ENCODE assay signal across 8 mouse cellular contexts in the genomic region with DNA sequence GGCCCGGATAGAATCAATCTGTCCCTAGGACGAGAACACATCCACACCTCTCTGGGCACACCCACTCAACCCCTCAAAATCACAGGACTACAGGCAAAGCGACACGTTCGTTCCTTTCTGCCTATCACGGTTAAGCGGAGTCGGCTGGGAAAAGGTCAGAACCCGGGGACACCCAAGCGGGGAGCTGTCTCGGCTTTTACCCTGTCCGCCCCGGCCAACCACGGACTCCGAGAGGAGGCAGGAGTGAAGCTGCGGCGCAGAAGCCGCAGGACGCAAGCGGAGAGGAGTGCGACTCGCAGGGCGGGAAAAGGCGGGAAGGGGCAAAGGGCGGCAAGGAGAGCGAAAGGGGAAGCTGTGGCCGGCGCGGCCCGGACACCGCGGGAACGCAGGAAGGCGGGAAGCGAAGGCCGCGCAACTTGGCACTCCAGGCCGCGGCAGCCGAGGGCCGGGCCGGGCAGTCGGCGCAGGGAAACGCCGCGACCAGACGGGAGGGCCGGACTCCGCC. TPM values are rescaled to one million over a fixed set of nuclear protein-coding genes. Genes with fewer than 3 reads are reported as not detected.
DNase-seq lines count a peak whose midpoint lies in the region; ATAC-seq and TF ChIP-seq lines count a peak whose summit lies in the region.

No protein-coding gene starts in this region.

- no peak for TF ChIP-seq CTCF in heart, adult 2 months (IDR thresholded peaks at IDR 0.05)
- no peak for TF ChIP-seq CTCF in ES-Bruce4 (IDR thresholded peaks at IDR 0.05; ENCODE audit: low read depth, low read length)

- TF ChIP-seq EP300 in heart, adult 2 months (IDR thresholded peaks at IDR 0.05; ENCODE audit: insufficient read depth, low read depth, low read length) = no peak
- no peak for TF ChIP-seq EP300 in ES-Bruce4 (IDR thresholded peaks at IDR 0.05; ENCODE audit: insufficient read depth, low read depth, low read length)

- H3K4me2 ChIP-seq in embryonic facial prominence, embryonic 13.5 days = peak overlapping the region; percentile 80
- H3K4me2 ChIP-seq in stomach, embryonic 15.5 days = peak overlapping the region; percentile 68

- H3K79me2 ChIP-seq in heart, adult 2 months (replicated peaks; ENCODE audit: control insufficient read depth, insufficient read depth, low read length) = peaks cover 3% of the 10 kb centered on the region; the same call in 1 of the 2 replicates

- peak; percentile 45; the same call in 1 of the 2 replicates for ATAC-seq in embryonic facial prominence, embryonic 13.5 days (ENCODE audit: insufficient number of reproducible peaks, insufficient read depth, low FRiP score, low TSS enrichment, low read depth)
- peak; percentile 45 for ATAC-seq in stomach, embryonic 15.5 days (ENCODE audit: insufficient read depth, low FRiP score, low read depth)

- peaks cover 25% of the 10 kb centered on the region for H3K36me3 ChIP-seq in heart, adult 2 months (ENCODE audit: control insufficient read depth, insufficient read depth, low read length)
- H3K36me3 ChIP-seq in ES-Bruce4 (ENCODE audit: control insufficient read depth, insufficient read depth, low read length, poor library complexity, severe bottlenecking) = peaks cover 7% of the 10 kb centered on the region
- H3K36me3 ChIP-seq in embryonic facial prominence, embryonic 13.5 days = peaks cover 9% of the 10 kb centered on the region
- peaks cover 8% of the 10 kb centered on the region; the same call in 1 of the 2 replicates for H3K36me3 ChIP-seq in stomach, embryonic 15.5 days

- peak overlapping the region; percentile 86 for H3K9ac ChIP-seq in heart, adult 2 months (ENCODE audit: low read depth, low read length)
- H3K9ac ChIP-seq in ES-Bruce4 (ENCODE audit: low read depth, poor library complexity, severe bottlenecking) = peak overlapping the region; percentile 94
- H3K9ac ChIP-seq in embryonic facial prominence, embryonic 13.5 days = peak overlapping the region; percentile 94
- H3K9ac ChIP-seq in stomach, embryonic 15.5 days = peak overlapping the region; percentile 80

- TF ChIP-seq POLR2A in heart, adult 2 months (IDR thresholded peaks at IDR 0.05; ENCODE audit: insufficient read depth, low read depth, low read length) = no peak
- no peak for TF ChIP-seq POLR2A in ES-Bruce4 (IDR thresholded peaks at IDR 0.05; ENCODE audit: insufficient read depth, low read length)

- peaks cover 8% of the 10 kb centered on the region for H3K4me1 ChIP-seq in heart, adult 2 months (ENCODE audit: control insufficient read depth, insufficient read depth, low read length)
- no peaks in the 10 kb centered on the region for H3K4me1 ChIP-seq in ES-Bruce4 (ENCODE audit: control insufficient read depth, insufficient read depth, low read length)
- H3K4me1 ChIP-seq in embryonic facial prominence, embryonic 13.5 days = peaks cover 24% of the 10 kb centered on the region
- H3K4me1 ChIP-seq in stomach, embryonic 15.5 days = peaks cover 16% of the 10 kb centered on the region

- H3K27ac ChIP-seq in heart, adult 2 months = peak overlapping the region; percentile 95
- H3K27ac ChIP-seq in ES-Bruce4 (ENCODE audit: insufficient read depth, low read length) = no peak overlapping the region; the same call in 1 of the 2 replicates
- H3K27ac ChIP-seq in embryonic facial prominence, embryonic 13.5 days = peak overlapping the region; percentile 69
- H3K27ac ChIP-seq in stomach, embryonic 15.5 days = peak overlapping the region; percentile 77

- WGBS in heart, adult 2 months = under 1% methylated on average over 45 of the region's 50 CpGs
- under 1% methylated on average over 50 of the region's 50 CpGs for WGBS in embryonic facial prominence, embryonic 13.5 days
- under 1% methylated on average over 50 of the region's 50 CpGs for WGBS in stomach, embryonic 15.5 days

- H3K9me3 ChIP-seq in ES-Bruce4 (replicated peaks; ENCODE audit: control insufficient read depth, insufficient read depth, low read length, poor library complexity, severe bottlenecking) = no peaks in the 10 kb centered on the region
- no peaks in the 10 kb centered on the region for H3K9me3 ChIP-seq in embryonic facial prominence, embryonic 13.5 days
- no peaks in the 10 kb centered on the region for H3K9me3 ChIP-seq in stomach, embryonic 15.5 days

- peak overlapping the region; percentile 100 for H3K4me3 ChIP-seq in heart, adult 2 months
- H3K4me3 ChIP-seq in ES-Bruce4 (ENCODE audit: low read depth, low read length) = peak overlapping the region; percentile 96
- H3K4me3 ChIP-seq in embryonic facial prominence, embryonic 13.5 days = peak overlapping the region; percentile 94
- peak overlapping the region; percentile 95 for H3K4me3 ChIP-seq in stomach, embryonic 15.5 days (replicated peaks)

- intact Hi-C loops in heart, adult 2 months (cut with DNase I) = loop anchor here (10.0 kb wide), 2 partner anchors 214 to 484 kb away; a partner anchor contains a TSS

- no peaks in the 10 kb centered on the region for H3K27me3 ChIP-seq in heart, adult 2 months (ENCODE audit: control insufficient read depth, insufficient read depth, low read length)
- H3K27me3 ChIP-seq in ES-Bruce4 (ENCODE audit: control insufficient read depth, insufficient read depth, low read length, poor library complexity, severe bottlenecking) = no peaks in the 10 kb centered on the region
- no peaks in the 10 kb centered on the region for H3K27me3 ChIP-seq in embryonic facial prominence, embryonic 13.5 days
- H3K27me3 ChIP-seq in stomach, embryonic 15.5 days (replicated peaks) = no peaks in the 10 kb centered on the region

- no peak for DNase-seq in heart, adult 2 months
- DNase-seq in heart, adult 8-10 months (ENCODE audit: low spot score) = no peak
- DNase-seq in induced T-regulatory cell, adult 2 months (ENCODE audit: low read depth) = peak; percentile 73
- DNase-seq in lung, postnatal 14 days = peak; percentile 49
- no peak for DNase-seq in cerebellum, postnatal 4 days (ENCODE audit: low spot score in 2 of 2)

RNA-seq across cellular contexts. Expression of a gene that starts 5.6 kb away (rescaled TPM):
- 10 to 100 TPM; 19.6 to 21.2 TPM for total RNA-seq in heart, adult 2 months (2021)
- 9.7 and 16.4 TPM in 2 replicates for polyA plus RNA-seq in heart, adult 2 months (2012; rRNA removed)
- total RNA-seq in heart, adult 8-10 months (2022) = 10 to 100 TPM; 19.4 to 21.8 (median 20.3) TPM
- 48.3 and 50.6 TPM in 2 replicates for polyA plus RNA-seq in ES-Bruce4 (2011; ENCODE audit: insufficient read depth, insufficient read length, low read depth, missing spikeins)
- polyA plus RNA-seq in embryonic facial prominence, embryonic 13.5 days (2015; fragmentation: Nextera tagmentation; extraction: Ambion mirVana) = 92.1 and 99.5 TPM in 2 replicates
- polyA plus RNA-seq in stomach, embryonic 15.5 days (2015; fragmentation: Nextera tagmentation; extraction: Ambion mirVana) = 79.1 and 84.6 TPM in 2 replicates

RNA-seq across cellular contexts. Expression of a gene that starts 19.4 kb away (rescaled TPM):
- not detected for total RNA-seq in heart, adult 2 months (2021)
- 0.23 and 0.25 TPM in 2 replicates for polyA plus RNA-seq in heart, adult 2 months (2012; rRNA removed)
- total RNA-seq in heart, adult 8-10 months (2022) = not detected
- polyA plus RNA-seq in ES-Bruce4 (2011; ENCODE audit: insufficient read depth, insufficient read length, low read depth, missing spikeins) = 2.4 and 2.7 TPM in 2 replicates
- 1.9 and 2.8 TPM in 2 replicates for polyA plus RNA-seq in embryonic facial prominence, embryonic 13.5 days (2015; fragmentation: Nextera tagmentation; extraction: Ambion mirVana)
- polyA plus RNA-seq in stomach, embryonic 15.5 days (2015; fragmentation: Nextera tagmentation; extraction: Ambion mirVana) = 5.8 and 6.3 TPM in 2 replicates

RNA-seq across cellular contexts. Expression of a gene that starts 21.1 kb away (rescaled TPM):
- 100 to 1,000 TPM; 389 to 391 TPM for total RNA-seq in heart, adult 2 months (2021)
- polyA plus RNA-seq in heart, adult 2 months (2012; rRNA removed) = 193 and 253 TPM in 2 replicates
- 100 to 1,000 TPM; 423 to 464 (median 433) TPM for total RNA-seq in heart, adult 8-10 months (2022)
- polyA plus RNA-seq in ES-Bruce4 (2011; ENCODE audit: insufficient read depth, insufficient read length, low read depth, missing spikeins) = 5.8 and 6.6 TPM in 2 replicates
- 0.45 and 0.72 TPM in 2 replicates for polyA plus RNA-seq in embryonic facial prominence, embryonic 13.5 days (2015; fragmentation: Nextera tagmentation; extraction: Ambion mirVana)
- polyA plus RNA-seq in stomach, embryonic 15.5 days (2015; fragmentation: Nextera tagmentation; extraction: Ambion mirVana) = 12.7 and 13.1 TPM in 2 replicates

RNA-seq across cellular contexts. Expression of a gene that starts 53.5 kb away (rescaled TPM):
- 100 to 1,000 TPM; 196 to 223 TPM for total RNA-seq in heart, adult 2 months (2021)
- 93.8 and 139 TPM in 2 replicates for polyA plus RNA-seq in heart, adult 2 months (2012; rRNA removed)
- 100 to 1,000 TPM; 197 to 218 (median 209) TPM for total RNA-seq in heart, adult 8-10 months (2022)
- 4.4 and 4.9 TPM in 2 replicates for polyA plus RNA-seq in ES-Bruce4 (2011; ENCODE audit: insufficient read depth, insufficient read length, low read depth, missing spikeins)
- 9.7 and 10.0 TPM in 2 replicates for polyA plus RNA-seq in embryonic facial prominence, embryonic 13.5 days (2015; fragmentation: Nextera tagmentation; extraction: Ambion mirVana)
- 10.8 TPM in 2 replicates for polyA plus RNA-seq in stomach, embryonic 15.5 days (2015; fragmentation: Nextera tagmentation; extraction: Ambion mirVana)

Comparison
In these comparisons a context has a peak if more than half of its experiments do, and no peak if none do; other contexts are left out.
1. DNase-seq: peak in induced T-regulatory cell, adult 2 months (single experiment) and lung, postnatal 14 days (single experiment); none in heart, adult 2 months (0 of 2), heart, adult 8-10 months (single experiment) and cerebellum, postnatal 4 days (0 of 2).
2. RNA of a gene that starts 21.1 kb away (polyA plus RNA-seq): 193 to 253 TPM in heart, adult 2 months; 12.7 to 13.1 TPM in stomach, embryonic 15.5 days, 5.8 to 6.6 TPM in ES-Bruce4 and 0.45 to 0.72 TPM in embryonic facial prominence, embryonic 13.5 days; every median in the first group is over 10 times any median in the second.
3. Peak in every context shown above with its lines, with median percentiles within 50 percentile points of each other: H3K4me3 ChIP-seq and H3K9ac ChIP-seq.